Mouse (Mus musculus) lung, postnatal 36 days (tissue): ENCODE results near the gene Apobec1.
"Not testable (repeated sequence)": the region's sequence is repeated elsewhere in the genome, so short reads cannot be mapped to it uniquely, and the experiment has no call there.

Source experiments
- DNase-seq: peaks from one replicate; pipeline ENCODE4 v3.0.0; 2022; ENCODE audit warnings: mixed read lengths

Apobec1 gene

GRCm38 (mm10) chr6:122602242-122602991 lies at the start of gene Apobec1:
TSS of gene Apobec1 (minus strand) at chr6:122602444.
- peak; percentile 93 for DNase-seq

- peak; percentile 57 for DNase-seq
Observed at GRCm38 (mm10) chr6:122650398-122650980, 48.2 kb upstream of the Apobec1 start.

DNA sequence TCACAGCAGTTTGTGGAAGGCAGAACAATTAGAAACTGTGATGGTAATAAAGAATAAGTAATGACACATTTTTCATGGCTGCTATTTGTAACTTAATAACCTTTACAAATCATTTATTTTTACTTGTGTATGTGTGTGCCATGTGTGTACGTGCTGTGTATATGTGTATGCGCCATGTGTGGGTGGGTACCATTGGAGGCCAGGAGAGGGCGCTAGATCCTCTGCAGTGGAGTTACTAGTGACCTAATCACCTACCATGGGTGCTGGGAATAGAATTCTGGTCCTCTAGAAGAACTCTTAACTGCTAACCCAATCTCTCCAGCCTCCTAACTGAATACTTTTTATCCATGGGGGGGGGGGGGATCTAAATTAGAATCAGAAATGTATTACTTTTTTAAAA lies 47.7 kb upstream of the Apobec1 start:
- no peak for DNase-seq

DNA sequence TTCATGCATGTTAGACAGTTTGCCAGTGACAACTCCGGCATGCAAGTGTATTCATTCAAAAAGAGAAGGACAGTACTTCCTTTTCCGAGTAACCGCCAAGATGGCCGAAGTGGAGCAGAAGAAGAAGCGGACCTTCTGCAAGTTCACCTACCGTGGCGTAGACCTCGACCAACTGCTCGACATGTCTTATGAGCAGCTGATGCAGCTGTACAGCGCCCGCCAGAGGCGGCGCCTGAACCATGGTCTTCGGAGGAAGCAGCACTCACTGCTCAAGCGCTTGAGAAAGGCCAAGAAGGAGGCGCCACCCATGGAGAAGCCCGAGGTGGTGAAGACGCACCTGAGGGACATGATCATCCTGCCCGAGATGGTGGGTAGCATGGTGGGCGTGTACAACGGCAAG lies 42.0 kb upstream of the Apobec1 start:
- DNase-seq: not testable (repeated sequence)

- DNase-seq: not testable (repeated sequence)
Observed at GRCm38 (mm10) chr6:122637566-122637965, 35.3 kb upstream of the Apobec1 start.

DNA sequence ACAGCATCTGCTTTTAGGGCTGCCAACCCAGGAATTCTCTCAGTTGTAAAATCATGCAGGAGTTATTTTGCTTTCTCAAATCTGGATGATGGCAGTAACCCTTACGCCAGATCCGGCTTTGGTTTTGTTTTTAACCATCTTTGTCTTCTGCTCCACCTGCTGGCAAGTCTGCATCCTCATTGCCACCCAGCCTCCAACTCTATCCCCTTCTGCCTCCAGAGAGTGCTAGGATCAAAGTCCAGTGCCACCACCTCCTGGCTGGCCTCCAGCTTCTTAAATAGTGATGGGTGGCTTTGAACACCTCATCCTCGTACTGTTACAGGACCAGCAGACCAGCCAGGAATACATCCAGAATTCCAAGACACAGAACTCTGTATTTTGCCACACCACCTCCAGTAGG lies 34.4 kb upstream of the Apobec1 start:
- DNase-seq: peak; percentile 15

DNA sequence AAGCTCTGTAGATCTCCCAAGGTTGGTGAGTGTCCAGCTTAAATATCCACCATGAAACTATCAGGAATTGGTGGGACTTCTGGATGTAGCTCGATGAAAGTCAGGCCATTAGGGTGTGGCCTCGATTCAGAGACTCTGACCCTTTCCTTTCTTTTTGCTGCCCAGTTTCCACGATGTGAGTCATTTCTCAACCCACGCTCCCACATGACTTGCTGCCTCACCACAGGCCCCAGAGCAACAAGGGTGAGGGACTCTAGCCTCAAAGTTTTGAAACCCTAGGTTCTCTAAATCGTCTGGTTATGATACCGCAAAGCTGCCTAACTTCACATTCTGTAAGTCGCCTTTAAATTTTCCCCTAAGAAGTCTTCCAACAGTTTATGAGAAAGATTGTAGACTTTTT lies 33.1 kb upstream of the Apobec1 start:
- DNase-seq: peak; percentile 69

DNA sequence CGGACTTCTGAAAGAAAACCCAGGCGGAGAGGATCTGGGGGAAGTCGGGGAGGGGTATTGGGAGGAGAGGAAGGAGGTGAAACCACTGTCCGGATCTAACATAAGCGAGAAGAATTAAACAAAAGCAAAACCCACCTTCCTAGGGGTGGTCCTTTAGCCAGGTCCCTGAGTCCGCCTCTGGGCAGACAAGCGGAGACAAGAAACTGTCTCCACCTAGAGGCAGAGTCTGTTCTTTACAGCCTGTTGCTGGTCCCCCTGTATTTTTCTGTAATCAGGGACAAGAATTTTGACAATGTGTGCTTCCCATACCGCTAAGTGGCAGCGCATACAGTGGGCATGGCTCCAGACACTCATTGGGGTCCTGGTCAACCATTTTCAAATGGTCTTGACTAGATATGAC lies 31.2 kb upstream of the Apobec1 start:
- peak; percentile 59 for DNase-seq

GRCm38 (mm10) chr6:122627469-122628108 lies 25.3 kb upstream of the Apobec1 start:
- DNase-seq: peak; percentile 28

- no peak for DNase-seq
Observed at GRCm38 (mm10) chr6:122626110-122626509, 23.9 kb upstream of the Apobec1 start, which contains the start of gene Dppa3. TSS of gene Dppa3 (plus strand) at chr6:122626410.

DNA sequence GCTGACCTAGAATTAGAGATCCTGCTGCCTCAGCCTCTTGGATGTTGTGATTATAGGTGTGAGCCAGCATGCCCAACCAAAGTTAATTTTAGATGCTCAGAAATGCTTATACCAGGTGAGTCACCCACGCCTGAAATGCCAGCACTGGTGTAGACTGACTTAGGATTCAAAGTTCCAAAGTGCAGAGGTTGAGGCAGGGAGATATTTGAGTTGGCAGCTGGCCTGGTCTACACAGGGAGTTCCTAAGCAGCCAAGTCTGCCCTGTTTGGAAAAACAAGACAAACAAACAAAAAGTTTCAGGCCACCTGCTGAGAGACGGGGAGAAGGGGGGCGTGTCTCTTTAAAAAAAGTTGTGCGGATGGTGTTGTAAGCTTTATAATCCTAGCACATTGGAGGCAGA lies 22.9 kb upstream of the Apobec1 start:
- DNase-seq: no peak

GRCm38 (mm10) chr6:122624480-122624879 lies 22.2 kb upstream of the Apobec1 start:
- no peak for DNase-seq

- no peak for DNase-seq
Observed at GRCm38 (mm10) chr6:122621066-122621465, 18.8 kb upstream of the Apobec1 start.

- no peak for DNase-seq
Observed at GRCm38 (mm10) chr6:122616022-122616421, 13.8 kb upstream of the Apobec1 start.

GRCm38 (mm10) chr6:122614047-122614446 lies 11.8 kb upstream of the Apobec1 start:
- peak; percentile 47 for DNase-seq

DNA sequence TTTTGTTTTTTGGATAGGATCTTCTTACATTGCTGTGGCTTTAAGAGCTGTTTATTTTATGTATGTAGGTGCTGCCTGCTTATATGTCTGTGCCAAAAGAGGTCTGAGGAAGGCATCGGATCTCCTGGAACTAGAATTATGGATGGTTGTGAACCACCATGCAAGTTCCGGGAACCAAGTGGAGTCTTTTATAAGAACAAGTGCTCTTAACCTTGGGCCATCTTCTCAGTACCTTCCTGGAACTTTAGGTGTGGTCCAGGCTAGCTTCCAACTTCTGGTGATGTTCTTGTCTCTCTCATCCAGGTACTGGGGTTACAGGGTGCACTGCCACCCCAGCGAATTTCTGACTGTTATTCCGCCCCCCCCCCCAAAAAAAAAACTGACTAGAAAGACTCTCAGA lies 10.2 kb upstream of the Apobec1 start:
- DNase-seq: no peak

DNA sequence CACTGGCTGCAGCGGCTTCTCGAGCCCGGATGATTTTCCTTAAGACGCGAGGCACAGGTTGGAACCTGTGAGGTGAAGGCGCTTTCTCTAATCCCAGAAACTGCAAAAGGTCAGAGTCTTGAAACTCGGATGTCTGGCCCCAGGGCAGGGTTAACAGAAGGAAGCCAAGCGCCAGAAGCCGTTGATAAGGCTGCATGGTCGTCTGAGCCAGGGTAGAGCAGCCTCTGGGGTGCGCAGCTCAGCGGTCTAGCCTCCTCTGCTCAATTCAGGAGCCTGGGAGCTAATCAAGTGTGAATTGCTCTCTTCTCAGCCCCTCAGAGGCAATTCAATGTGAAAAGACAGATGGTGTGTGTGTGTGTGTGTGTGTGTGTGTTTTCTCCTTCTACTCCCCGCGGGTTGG lies 7.5 kb upstream of the Apobec1 start, which contains the start of gene Gdf3:
Gdf3 (minus strand) TSS at position 317 of the 400 bp plus-strand sequence.
- no peak for DNase-seq

- no peak for DNase-seq
Observed at GRCm38 (mm10) chr6:122609377-122609728, 7.1 kb upstream of the Apobec1 start.

GRCm38 (mm10) chr6:122608434-122609376 lies 6.5 kb upstream of the Apobec1 start:
- no peak for DNase-seq

DNA sequence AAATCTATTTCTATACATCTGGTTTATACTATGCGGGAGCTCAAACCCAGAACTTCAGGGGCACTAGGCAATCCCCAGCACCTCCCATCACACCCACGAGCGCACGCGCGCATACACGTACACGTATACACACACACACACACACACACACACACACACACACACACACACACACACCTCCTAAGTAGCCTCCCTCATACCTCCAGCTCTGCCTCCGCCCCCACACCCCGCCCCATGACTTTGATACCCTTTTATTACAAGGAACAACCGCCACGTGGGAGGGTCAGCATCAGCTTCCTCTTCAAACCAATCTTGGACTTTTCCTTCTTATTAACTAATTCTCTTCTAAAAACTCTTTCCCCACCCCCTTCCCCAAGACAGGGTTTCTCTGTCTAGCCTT lies 5.5 kb upstream of the Apobec1 start:
- no peak for DNase-seq

DNA sequence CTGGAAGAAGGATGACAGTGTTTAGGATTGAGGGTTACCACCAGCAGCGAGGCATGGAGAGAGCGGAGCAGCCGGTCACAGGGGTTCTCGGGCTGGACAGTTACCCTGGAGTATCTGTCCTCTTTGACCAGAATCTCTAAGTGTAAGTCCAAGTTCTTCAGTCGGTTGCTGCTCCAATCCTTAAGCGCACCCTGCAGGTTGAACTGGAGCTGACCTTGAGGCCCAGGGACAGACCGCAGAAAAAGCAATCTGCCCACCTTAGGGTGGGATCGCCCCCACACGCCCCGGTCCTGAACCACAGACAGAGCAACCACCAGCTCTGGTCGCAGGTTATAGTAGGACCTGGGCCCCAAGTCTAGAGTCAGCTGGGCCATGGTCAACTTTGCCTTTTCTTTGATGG lies 4.4 kb upstream of the Apobec1 start:
- DNase-seq: no peak

DNA sequence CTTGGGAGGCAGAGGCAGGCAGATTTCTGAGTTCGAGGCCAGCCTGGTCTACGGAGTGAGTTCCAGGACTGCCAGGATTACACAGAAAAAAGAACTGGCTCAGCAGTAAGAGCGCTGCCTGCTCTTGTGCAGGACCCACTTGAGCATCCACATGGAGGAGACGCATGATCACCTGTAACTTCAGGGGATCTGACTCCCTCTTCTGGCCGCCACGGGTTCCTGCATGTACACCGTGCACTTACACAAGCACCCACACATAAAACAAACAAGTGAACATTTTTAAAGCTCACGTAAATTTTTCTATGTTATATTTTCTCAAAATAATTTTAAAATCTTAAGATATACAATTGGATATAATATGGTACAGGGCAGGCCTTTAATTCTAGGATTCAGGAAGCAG lies 3.2 kb upstream of the Apobec1 start:
- no peak for DNase-seq

DNA sequence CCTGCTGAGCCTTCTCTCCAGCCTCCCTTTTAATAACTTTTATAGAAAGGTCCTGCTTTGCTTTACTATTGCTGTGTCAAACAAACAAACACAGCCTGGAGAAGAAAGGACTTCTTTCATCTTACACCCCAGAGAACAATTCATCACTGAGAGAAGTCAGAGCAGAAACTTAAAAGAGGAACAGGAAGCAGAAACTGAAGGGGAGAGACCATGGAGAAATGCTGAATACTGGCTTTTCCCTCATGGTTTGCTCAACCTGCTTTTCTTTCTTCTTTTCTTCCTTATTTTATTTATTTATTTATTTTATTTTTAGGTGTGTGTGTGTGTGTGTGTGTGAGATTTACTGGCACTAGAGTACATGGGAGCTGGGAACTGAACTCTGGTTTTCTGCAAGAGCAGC lies 2.0 kb upstream of the Apobec1 start:
- DNase-seq: no peak
